Mouse (Mus musculus) forebrain, embryonic 11.5 days (tissue): ENCODE results near the gene Zdhhc8. TPM values are rescaled to one million over a fixed set of nuclear protein-coding genes. Genes with fewer than 3 reads are reported as not detected.
"Not testable (repeated sequence)": the region's sequence is repeated elsewhere in the genome, so short reads cannot be mapped to it uniquely, and the experiment has no call there.

Experiments
- ATAC-seq: fragments of 200-750 bp; cut with Nextera tagmentation; replicated peaks from 2 replicates; pipeline ENCODE4 v1.8.0; 2017; ENCODE audit warnings: moderate TSS enrichment; ENCODE audit not compliant: low FRiP score
- DNase-seq: peaks from one replicate; pipeline ENCODE4 v3.0.0-alpha.2; 2017; ENCODE audit warnings: low spot score
- H3K27ac ChIP-seq: fragments of 300-500 bp; sonication (generic); 2 replicates; pipeline ENCODE4 v1.5.1; 2014; ENCODE audit warnings: low read depth, low read length
- H3K27me3 ChIP-seq: fragments of 300-500 bp; sonication (generic); 2 replicates; pipeline ENCODE4 v1.6.1; 2014; ENCODE audit warnings: mild to moderate bottlenecking, low read length, mixed read lengths; ENCODE audit not compliant: control insufficient read depth, insufficient read depth
- H3K36me3 ChIP-seq: fragments of 300-500 bp; sonication (generic); 2 replicates; pipeline ENCODE4 v1.6.1; 2014; ENCODE audit warnings: mild to moderate bottlenecking, low read length, moderate library complexity, mixed read lengths; ENCODE audit not compliant: control insufficient read depth, insufficient read depth
- H3K4me1 ChIP-seq: fragments of 300-500 bp; sonication (generic); replicated peaks from 2 replicates; pipeline ENCODE4 v1.6.1; 2014; ENCODE audit warnings: low read length, mixed read lengths; ENCODE audit not compliant: control insufficient read depth, insufficient read depth
- H3K4me2 ChIP-seq: fragments of 300-500 bp; sonication (generic); 2 replicates; pipeline ENCODE4 v1.6.1; 2014; ENCODE audit warnings: low read depth, mild to moderate bottlenecking, low read length, moderate library complexity, mixed read lengths; ENCODE audit not compliant: severe bottlenecking
- H3K4me3 ChIP-seq: fragments of 300-500 bp; sonication (generic); 2 replicates; pipeline ENCODE4 v1.5.1; 2014; ENCODE audit warnings: low read depth, low read length
- H3K9ac ChIP-seq: fragments of 300-500 bp; sonication (generic); 2 replicates; pipeline ENCODE4 v1.6.1; 2014; ENCODE audit warnings: low read length
- H3K9me3 ChIP-seq: fragments of 300-500 bp; sonication (generic); 2 replicates; pipeline ENCODE4 v1.6.1; 2016; ENCODE audit warnings: low read length, mixed read lengths; ENCODE audit not compliant: control insufficient read depth
- WGBS: fragments of 180-500 bp; shearing (Covaris S2); extraction: QIAGEN DNeasy Blood & Tissue Kit; methylation state at CpG from one replicate; pipeline ENCODE4 v1.1.7; 2014; 5-methylcytosine and 5-hydroxymethylcytosine counted together
- polyA plus RNA-seq: library from polyadenylated mRNA; unstranded; fragments of >200 nt; fragmentation: Nextera tagmentation; extraction: Ambion mirVana; gene quantifications from 2 replicates; pipeline ENCODE4 v1.2.1, GENCODE M21; 2014

Zdhhc8 gene
- polyA plus RNA-seq, 1 experiment from 2014 or later = 15.8 TPM

DNA sequence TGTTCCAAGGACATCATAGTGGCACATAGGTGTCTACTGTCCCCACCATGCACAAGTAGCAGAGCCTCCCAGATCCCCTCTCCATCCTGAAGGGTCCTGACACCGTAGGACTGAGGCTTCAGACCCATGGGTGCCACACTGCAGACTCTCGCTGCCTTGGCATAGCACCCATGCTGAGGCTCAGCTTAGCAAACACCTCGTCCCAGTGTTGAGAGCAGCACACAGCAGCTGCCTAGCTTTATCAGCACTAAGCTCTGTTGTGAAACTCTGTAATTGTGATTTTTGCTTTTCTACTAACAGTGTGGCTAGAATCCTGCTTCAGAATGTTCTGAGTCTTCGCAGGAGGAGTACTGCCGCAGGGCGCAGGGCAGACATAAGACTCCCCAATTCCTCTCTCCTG lies 37.1 kb downstream of the Zdhhc8 start:
- peaks cover 4% of the 10 kb centered on the region; the same call in 1 of the 2 replicates for H3K4me1 ChIP-seq
- H3K27me3 ChIP-seq = no peaks in the 10 kb centered on the region
- H3K9ac ChIP-seq = no peak overlapping the region
- 80% methylated on average over 6 of the region's 6 CpGs for WGBS
- H3K4me2 ChIP-seq = no peak overlapping the region
- H3K27ac ChIP-seq = no peak overlapping the region
- H3K36me3 ChIP-seq = no peaks in the 10 kb centered on the region
- no peak overlapping the region for H3K4me3 ChIP-seq
- H3K9me3 ChIP-seq = no peaks in the 10 kb centered on the region
- DNase-seq (no peak), ATAC-seq (no peak)

DNA sequence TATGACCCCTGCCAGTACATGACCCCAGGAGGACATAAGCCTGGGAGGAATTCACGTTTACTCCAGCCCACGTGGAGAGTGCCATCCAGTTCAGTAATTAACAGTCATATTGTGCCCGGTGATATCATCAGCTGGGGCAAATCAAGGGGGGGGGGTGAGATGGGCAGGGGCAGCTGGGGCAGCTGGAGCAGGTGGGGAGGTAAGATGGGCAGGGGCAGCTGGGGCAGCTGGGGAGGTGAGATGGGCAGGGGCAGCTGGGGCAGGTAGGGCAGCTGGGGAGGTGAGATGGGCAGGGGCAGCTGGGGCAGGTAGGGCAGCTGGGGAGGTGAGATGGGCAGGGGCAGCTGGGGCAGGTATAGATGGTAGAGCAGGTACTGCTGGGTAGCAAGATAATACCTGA lies 39.4 kb downstream of the Zdhhc8 start:
- not testable (repeated sequence) for H3K4me2 ChIP-seq, H3K27ac ChIP-seq, H3K27me3 ChIP-seq, DNase-seq, H3K4me1 ChIP-seq, H3K9ac ChIP-seq, H3K36me3 ChIP-seq, ATAC-seq, H3K4me3 ChIP-seq, H3K9me3 ChIP-seq
- 46% methylated on average over 3 of the region's 3 CpGs for WGBS

DNA sequence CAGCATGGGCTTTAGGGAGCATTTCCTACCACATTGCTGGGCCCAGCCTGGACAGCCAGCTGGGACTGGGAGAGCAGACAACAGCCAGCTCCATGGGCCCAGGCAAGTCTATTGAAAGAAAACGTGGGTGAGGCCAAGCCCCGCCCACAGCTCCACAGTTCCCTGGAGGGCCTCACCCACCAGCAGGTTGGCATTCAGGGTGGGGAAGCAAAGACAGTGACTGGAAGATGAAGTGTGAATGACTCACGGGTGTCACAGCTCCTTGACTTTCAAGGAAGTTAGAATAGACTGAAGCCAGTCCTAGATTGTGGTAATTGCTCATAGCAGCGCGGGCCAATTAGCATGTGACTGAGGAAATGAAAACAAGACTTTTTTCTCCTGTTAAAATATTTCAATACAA lies 39.9 kb downstream of the Zdhhc8 start:
- WGBS = 60% methylated on average over 5 of the region's 5 CpGs
- H3K9me3 ChIP-seq = no peaks in the 10 kb centered on the region
- no peak overlapping the region for H3K4me3 ChIP-seq
- no peaks in the 10 kb centered on the region for H3K27me3 ChIP-seq
- no peak overlapping the region for H3K27ac ChIP-seq
- ATAC-seq (no peak), DNase-seq (no peak)
- no peak overlapping the region for H3K4me2 ChIP-seq
- peaks cover 4% of the 10 kb centered on the region; the same call in 1 of the 2 replicates for H3K4me1 ChIP-seq
- H3K9ac ChIP-seq = no peak overlapping the region
- no peaks in the 10 kb centered on the region for H3K36me3 ChIP-seq

DNA sequence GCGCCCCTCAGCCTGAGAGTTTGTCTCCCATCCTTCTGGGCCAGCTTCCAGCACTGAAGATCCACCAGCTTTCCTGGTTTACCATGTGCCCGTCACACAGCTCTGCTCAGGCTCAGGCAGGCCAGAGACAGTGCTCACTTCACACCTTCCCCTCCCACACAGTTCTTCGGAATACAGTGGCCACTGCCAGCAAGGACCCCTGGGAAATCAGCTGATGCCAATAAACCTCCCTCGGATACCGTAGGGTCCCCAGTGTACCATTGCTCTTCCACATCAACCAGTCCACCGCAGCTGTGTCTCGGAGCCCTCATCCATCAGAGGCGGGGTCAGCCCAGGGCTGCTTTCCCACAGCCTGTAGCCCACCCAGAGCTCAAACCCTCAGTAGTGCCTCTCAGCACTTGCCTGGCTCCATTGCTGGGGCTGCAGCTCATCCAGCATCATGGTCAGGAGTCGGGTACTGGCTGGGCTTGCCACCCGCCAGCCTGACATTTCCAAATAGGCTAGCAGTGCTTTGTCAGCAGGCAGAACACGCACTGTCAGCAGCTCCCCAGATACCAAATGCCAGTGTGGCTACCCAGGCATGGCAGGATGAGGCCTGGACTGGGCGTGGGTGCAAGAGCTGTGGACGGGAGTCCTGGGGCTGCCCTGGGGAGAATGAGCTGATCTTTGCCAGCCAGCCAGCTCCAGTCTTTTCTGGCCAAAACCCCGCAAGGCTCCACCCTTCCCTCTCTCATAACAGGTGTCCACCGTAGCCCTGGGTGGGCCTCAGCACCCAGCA lies 40.5 kb downstream of the Zdhhc8 start:
- H3K4me1 ChIP-seq = peaks cover 4% of the 10 kb centered on the region; the same call in 1 of the 2 replicates
- H3K36me3 ChIP-seq = no peaks in the 10 kb centered on the region
- H3K4me3 ChIP-seq = no peak overlapping the region
- no peak overlapping the region for H3K4me2 ChIP-seq
- no peak overlapping the region for H3K9ac ChIP-seq
- DNase-seq = no peak
- no peaks in the 10 kb centered on the region for H3K27me3 ChIP-seq
- WGBS = 83% methylated on average over 15 of the region's 15 CpGs
- no peaks in the 10 kb centered on the region for H3K9me3 ChIP-seq
- H3K27ac ChIP-seq = no peak overlapping the region
- no peak for ATAC-seq

DNA sequence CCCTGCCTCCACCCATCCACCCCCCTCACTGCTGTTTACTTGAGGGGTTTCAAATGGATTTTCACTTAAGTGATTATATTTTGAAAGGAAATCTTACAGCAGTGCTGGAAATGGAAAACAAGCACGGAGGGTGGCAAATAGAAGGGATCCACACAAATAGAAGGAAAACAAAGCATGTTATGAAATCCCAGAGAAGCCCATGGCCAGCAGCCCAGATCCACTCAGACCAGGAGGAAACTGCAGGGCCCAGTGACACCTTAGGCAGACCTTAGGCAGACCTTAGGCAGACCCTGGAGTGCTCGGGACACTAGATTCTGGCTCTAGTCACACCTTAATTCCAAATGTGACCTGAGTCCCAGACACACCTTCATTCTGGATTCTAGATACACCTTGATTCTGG lies 43.9 kb downstream of the Zdhhc8 start:
- Histone ChIP-seq H3K4me2 (no peak overlapping the region), H3K9ac (no peak overlapping the region), H3K4me3 (no peak overlapping the region), H3K4me1 (no peaks in the 10 kb centered on the region), H3K9me3 (no peaks in the 10 kb centered on the region), H3K36me3 (no peaks in the 10 kb centered on the region), H3K27me3 (no peaks in the 10 kb centered on the region), H3K27ac (no peak overlapping the region)
- ATAC-seq (no peak), DNase-seq (no peak)
- 87% methylated on average over 2 of the region's 2 CpGs for WGBS

DNA sequence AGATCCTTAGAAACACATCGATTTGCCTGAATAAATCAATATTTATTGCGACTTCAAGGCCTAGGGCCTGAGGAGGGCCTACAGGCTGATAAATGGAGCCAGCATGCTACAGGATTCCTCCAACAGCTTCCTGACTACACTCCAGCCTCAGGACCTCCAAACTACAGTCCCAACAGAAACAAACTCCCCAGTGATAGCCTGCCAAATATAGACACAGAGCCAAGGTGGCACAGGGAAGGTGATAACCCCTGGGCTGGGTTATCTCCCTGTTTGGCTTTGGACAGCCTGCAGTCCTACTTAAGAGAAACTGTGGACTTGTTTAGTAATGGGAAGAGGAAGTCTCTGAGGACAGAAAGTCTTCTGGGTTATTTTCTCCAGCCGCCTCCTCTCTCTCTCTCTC lies 47.7 kb downstream of the Zdhhc8 start:
- 96% methylated on average over 3 of the region's 3 CpGs for WGBS
- Histone ChIP-seq H3K9me3 (no peaks in the 10 kb centered on the region), H3K27ac (no peak overlapping the region), H3K27me3 (no peaks in the 10 kb centered on the region), H3K9ac (no peak overlapping the region), H3K4me3 (no peak overlapping the region), H3K4me1 (no peaks in the 10 kb centered on the region), H3K36me3 (no peaks in the 10 kb centered on the region), H3K4me2 (no peak overlapping the region)
- DNase-seq (no peak), ATAC-seq (no peak)

DNA sequence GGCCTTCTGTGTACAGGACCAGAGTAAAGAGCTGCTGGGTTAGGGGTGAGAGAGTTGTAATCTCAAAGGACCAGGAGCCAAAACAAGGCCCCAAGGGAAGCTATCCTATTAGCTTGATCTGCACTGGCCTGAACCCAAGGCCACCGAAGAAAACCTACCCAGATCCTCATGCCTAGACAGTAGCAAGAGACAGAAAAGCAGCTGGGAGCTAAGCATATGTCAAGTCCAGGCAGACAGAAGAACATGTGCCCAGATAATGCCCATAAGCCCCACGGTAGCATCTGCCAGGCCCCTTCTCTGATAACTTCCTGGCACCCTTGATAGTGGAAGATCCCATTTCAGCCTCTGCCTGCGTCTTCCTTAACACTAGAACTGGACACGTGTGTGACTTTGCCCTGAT lies 48.1 kb downstream of the Zdhhc8 start:
- no peak for DNase-seq
- no peaks in the 10 kb centered on the region for H3K36me3 ChIP-seq
- H3K9ac ChIP-seq = no peak overlapping the region
- no peak overlapping the region for H3K27ac ChIP-seq
- H3K4me3 ChIP-seq = no peak overlapping the region
- ATAC-seq = no peak
- no peaks in the 10 kb centered on the region for H3K27me3 ChIP-seq
- no peak overlapping the region for H3K4me2 ChIP-seq
- no peaks in the 10 kb centered on the region for H3K9me3 ChIP-seq
- H3K4me1 ChIP-seq = no peaks in the 10 kb centered on the region
- WGBS = 84% methylated on average over 4 of the region's 4 CpGs

DNA sequence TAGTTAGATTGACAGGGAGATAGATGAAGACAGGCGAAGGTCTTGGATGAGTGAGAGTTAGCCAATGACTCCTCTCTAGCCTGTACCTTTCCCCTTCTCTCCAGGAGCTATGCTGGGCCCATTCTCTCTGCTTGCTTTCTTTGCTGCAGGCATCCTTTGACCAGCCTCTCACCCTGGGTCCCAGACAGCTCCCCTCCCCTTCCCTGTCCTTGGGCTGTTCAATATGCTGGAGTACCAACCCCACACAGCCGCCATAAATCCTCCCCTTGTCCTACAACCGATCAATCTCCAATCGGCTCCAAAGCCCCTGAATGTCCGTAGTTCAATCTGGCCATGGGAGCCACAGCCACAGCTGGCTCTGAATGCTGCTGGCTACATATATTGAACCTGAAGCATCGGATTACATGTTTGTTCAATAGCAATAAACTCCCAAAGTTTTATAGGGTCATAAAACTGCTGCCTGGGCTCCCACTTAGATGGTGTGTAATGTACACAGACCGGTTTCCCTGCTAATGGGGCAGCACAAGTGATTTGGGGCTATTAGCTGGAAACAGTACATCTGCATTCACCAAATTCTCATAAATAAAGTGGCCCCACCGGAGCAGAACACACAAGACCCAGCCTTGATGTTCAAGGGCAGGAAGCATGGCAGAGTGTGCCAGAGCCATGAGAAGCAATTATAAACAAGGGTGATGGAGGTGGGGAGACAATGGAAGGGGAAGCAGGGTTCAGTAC lies 49.1 kb downstream of the Zdhhc8 start:
- H3K4me1 ChIP-seq = no peaks in the 10 kb centered on the region
- no peaks in the 10 kb centered on the region for H3K9me3 ChIP-seq
- H3K27me3 ChIP-seq = no peaks in the 10 kb centered on the region
- no peak overlapping the region for H3K4me2 ChIP-seq
- ATAC-seq (no peak), DNase-seq (no peak)
- H3K27ac ChIP-seq = no peak overlapping the region
- 85% methylated on average over 8 of the region's 8 CpGs for WGBS
- no peak overlapping the region for H3K9ac ChIP-seq
- no peaks in the 10 kb centered on the region for H3K36me3 ChIP-seq
- no peak overlapping the region for H3K4me3 ChIP-seq
